Mouse (Mus musculus) lung, embryonic 15.5 days (tissue): ENCODE results near the gene Gm5447. TPM values are rescaled to one million over a fixed set of nuclear protein-coding genes. Genes with fewer than 3 reads are reported as not detected.

ENCODE experiments used
- ATAC-seq: fragments of 200-750 bp; cut with Nextera tagmentation; 2 replicates; pipeline ENCODE4 v1.8.0; 2017; ENCODE audit warnings: moderate number of reproducible peaks, borderline replicate concordance; ENCODE audit not compliant: low FRiP score, low TSS enrichment; ENCODE audit errors: extremely low read depth
- H3K27ac ChIP-seq: fragments of 300-500 bp; sonication (generic); 2 replicates; pipeline ENCODE4 v1.5.1; 2015; ENCODE audit warnings: moderate library complexity, mild to moderate bottlenecking, inconsistent platforms
- H3K27me3 ChIP-seq: fragments of 300-500 bp; sonication (generic); 2 replicates; pipeline ENCODE4 v1.6.1; 2015; ENCODE audit warnings: inconsistent platforms
- H3K36me3 ChIP-seq: fragments of 300-500 bp; sonication (generic); 2 replicates; pipeline ENCODE4 v1.6.1; 2015; ENCODE audit warnings: inconsistent platforms
- H3K4me1 ChIP-seq: fragments of 300-500 bp; sonication (generic); 2 replicates; pipeline ENCODE4 v1.6.1; 2015; ENCODE audit warnings: inconsistent platforms
- H3K4me2 ChIP-seq: fragments of 300-500 bp; sonication (generic); 2 replicates; pipeline ENCODE4 v1.6.1; 2015; ENCODE audit warnings: inconsistent platforms, mild to moderate bottlenecking, moderate library complexity
- H3K4me3 ChIP-seq: fragments of 300-500 bp; sonication (generic); 2 replicates; pipeline ENCODE4 v1.5.1; 2015; ENCODE audit warnings: mild to moderate bottlenecking, inconsistent platforms
- H3K9ac ChIP-seq: fragments of 300-500 bp; sonication (generic); 2 replicates; pipeline ENCODE4 v1.6.1; 2015; ENCODE audit warnings: inconsistent platforms
- H3K9me3 ChIP-seq: fragments of 300-500 bp; sonication (generic); 2 replicates; pipeline ENCODE4 v1.6.1; 2016; ENCODE audit warnings: inconsistent platforms
- WGBS: fragments of 180-500 bp; shearing (Covaris S2); methylation state at CpG from one replicate; pipeline ENCODE4 v1.1.7; 2015; 5-methylcytosine and 5-hydroxymethylcytosine counted together
- polyA plus RNA-seq: library from polyadenylated mRNA; unstranded; fragments of >200 nt; fragmentation: Nextera tagmentation; extraction: Ambion mirVana; gene quantifications from 2 replicates; pipeline ENCODE4 v1.2.1, GENCODE M21; 2015

Gm5447 gene
- polyA plus RNA-seq, 1 experiment from 2014 or later, result 0.26 TPM

GRCm38 (mm10) chr13:30987686-30988085 lies 13.7 kb downstream of the Gm5447 start:
- no peaks in the 10 kb centered on the region; the same call in none of the 2 replicates for H3K27me3 ChIP-seq
- H3K36me3 ChIP-seq, result no peaks in the 10 kb centered on the region

GRCm38 (mm10) chr13:30989710-30990109 lies 15.7 kb downstream of the Gm5447 start:
- H3K4me2 ChIP-seq, result no peak overlapping the region
- no peak overlapping the region for H3K9ac ChIP-seq
- no peak for ATAC-seq
- WGBS, result 64% methylated on average over 10 of the region's 10 CpGs
- no peak overlapping the region for H3K4me3 ChIP-seq
- no peaks in the 10 kb centered on the region for H3K9me3 ChIP-seq
- H3K27ac ChIP-seq, result 0 out of 2 replicates have a peak overlapping the region, but pooled peaks have one; percentile 12
- H3K4me1 ChIP-seq, result peaks cover 27% of the 10 kb centered on the region
- H3K27me3 ChIP-seq, result no peaks in the 10 kb centered on the region; the same call in none of the 2 replicates
- H3K36me3 ChIP-seq, result no peaks in the 10 kb centered on the region

More at GRCm38 (mm10) chr13:30987686-30988085, 13.7 kb downstream of the Gm5447 start:
- no peak for ATAC-seq
- Histone ChIP-seq H3K27ac (no peak overlapping the region), H3K9ac (no peak overlapping the region), H3K9me3 (no peaks in the 10 kb centered on the region), H3K4me3 (no peak overlapping the region), H3K4me1 (peaks cover 25% of the 10 kb centered on the region), H3K4me2 (no peak overlapping the region)
- WGBS, result 80% methylated on average over 2 of the region's 2 CpGs

- 11% methylated on average over 9 of the region's 9 CpGs for WGBS
These were observed 16.2 kb downstream of the Gm5447 start for GRCm38 (mm10) chr13:30990233-30990632.

GRCm38 (mm10) chr13:30993819-30994218 lies 19.8 kb downstream of the Gm5447 start:
- no peak overlapping the region for H3K9ac ChIP-seq
- no peak overlapping the region for H3K4me2 ChIP-seq
- WGBS, result 33% methylated on average over 3 of the region's 3 CpGs
- no peaks in the 10 kb centered on the region for H3K9me3 ChIP-seq
- no peak overlapping the region for H3K27ac ChIP-seq
- no peaks in the 10 kb centered on the region for H3K36me3 ChIP-seq
- peaks cover 13% of the 10 kb centered on the region for H3K4me1 ChIP-seq
- no peak overlapping the region for H3K4me3 ChIP-seq
- no peaks in the 10 kb centered on the region for H3K27me3 ChIP-seq
- no peak for ATAC-seq

More at GRCm38 (mm10) chr13:30990233-30990632, 16.2 kb downstream of the Gm5447 start:
- no peaks in the 10 kb centered on the region; the same call in none of the 2 replicates for H3K27me3 ChIP-seq
- no peaks in the 10 kb centered on the region for H3K36me3 ChIP-seq
- H3K4me3 ChIP-seq, result no peak overlapping the region
- H3K4me2 ChIP-seq, result no peak overlapping the region
- H3K27ac ChIP-seq, result 0 out of 2 replicates have a peak overlapping the region, but pooled peaks have one; percentile 12
- H3K9ac ChIP-seq, result no peak overlapping the region
- peak; percentile 64; the same call in 1 of the 2 replicates for ATAC-seq
- H3K9me3 ChIP-seq, result no peaks in the 10 kb centered on the region
- H3K4me1 ChIP-seq, result peaks cover 25% of the 10 kb centered on the region

GRCm38 (mm10) chr13:30994249-30994858 lies 20.4 kb downstream of the Gm5447 start:
- H3K27ac ChIP-seq, result no peak overlapping the region
- no peaks in the 10 kb centered on the region for H3K9me3 ChIP-seq
- no peak overlapping the region for H3K4me3 ChIP-seq
- ATAC-seq, result no peak
- H3K27me3 ChIP-seq, result no peaks in the 10 kb centered on the region
- H3K36me3 ChIP-seq, result no peaks in the 10 kb centered on the region
- H3K4me1 ChIP-seq, result peaks cover 13% of the 10 kb centered on the region
- 69% methylated on average over 6 of the region's 6 CpGs for WGBS
- H3K4me2 ChIP-seq, result no peak overlapping the region
- H3K9ac ChIP-seq, result no peak overlapping the region

GRCm38 (mm10) chr13:30997526-30998253 lies 23.7 kb downstream of the Gm5447 start:
- H3K4me3 ChIP-seq, result no peak overlapping the region
- no peak overlapping the region for H3K4me2 ChIP-seq
- no peaks in the 10 kb centered on the region for H3K9me3 ChIP-seq
- H3K27me3 ChIP-seq, result no peaks in the 10 kb centered on the region
- 70% methylated on average over 8 of the region's 8 CpGs for WGBS
- ATAC-seq, result no peak
- H3K4me1 ChIP-seq, result peaks cover 7% of the 10 kb centered on the region
- H3K9ac ChIP-seq, result no peak overlapping the region
- no peaks in the 10 kb centered on the region for H3K36me3 ChIP-seq
- H3K27ac ChIP-seq, result no peak overlapping the region

GRCm38 (mm10) chr13:30999799-31000198 lies 25.8 kb downstream of the Gm5447 start:
- Histone ChIP-seq H3K36me3 (no peaks in the 10 kb centered on the region), H3K27me3 (no peaks in the 10 kb centered on the region)
- 73% methylated on average over 6 of the region's 6 CpGs for WGBS

GRCm38 (mm10) chr13:31004458-31004857 lies 30.5 kb downstream of the Gm5447 start:
- WGBS, result 30% methylated on average over 12 of the region's 12 CpGs
- Histone ChIP-seq H3K27me3 (no peaks in the 10 kb centered on the region), H3K9ac (no peak overlapping the region), H3K4me1 (peaks cover 3% of the 10 kb centered on the region; the same call in 1 of the 2 replicates), H3K9me3 (no peaks in the 10 kb centered on the region), H3K27ac (no peak overlapping the region), H3K4me2 (peak overlapping the region; percentile 44), H3K4me3 (peak overlapping the region; percentile 9; the same call in 1 of the 2 replicates), H3K36me3 (no peaks in the 10 kb centered on the region)
- no peak for ATAC-seq

More at GRCm38 (mm10) chr13:30999799-31000198, 25.8 kb downstream of the Gm5447 start:
- Histone ChIP-seq H3K27ac (no peak overlapping the region), H3K4me2 (no peak overlapping the region), H3K9me3 (no peaks in the 10 kb centered on the region), H3K4me1 (peaks cover 7% of the 10 kb centered on the region), H3K4me3 (no peak overlapping the region), H3K9ac (no peak overlapping the region)
- ATAC-seq, result no peak

- no peak overlapping the region for H3K4me3 ChIP-seq
These were observed 31.0 kb downstream of the Gm5447 start for GRCm38 (mm10) chr13:31004995-31005394.

GRCm38 (mm10) chr13:31017545-31017944 lies 43.5 kb downstream of the Gm5447 start:
- H3K4me1 ChIP-seq, result no peaks in the 10 kb centered on the region
- no peaks in the 10 kb centered on the region for H3K27me3 ChIP-seq
- ATAC-seq, result no peak
- H3K4me2 ChIP-seq, result no peak overlapping the region
- no peaks in the 10 kb centered on the region for H3K36me3 ChIP-seq
- H3K9ac ChIP-seq, result no peak overlapping the region
- H3K4me3 ChIP-seq, result no peak overlapping the region
- whole genome bisulfite sequencing, result 88% methylated on average over 3 of the region's 3 CpGs
- H3K27ac ChIP-seq, result no peak overlapping the region
- no peaks in the 10 kb centered on the region for H3K9me3 ChIP-seq

More at GRCm38 (mm10) chr13:31004995-31005394, 31.0 kb downstream of the Gm5447 start:
- no peak overlapping the region for H3K27ac ChIP-seq
- no peaks in the 10 kb centered on the region for H3K27me3 ChIP-seq
- H3K4me1 ChIP-seq, result peaks cover 3% of the 10 kb centered on the region; the same call in 1 of the 2 replicates
- no peak for ATAC-seq
- no peaks in the 10 kb centered on the region for H3K9me3 ChIP-seq
- H3K9ac ChIP-seq, result no peak overlapping the region
- 39% methylated on average over 4 of the region's 4 CpGs for WGBS
- H3K36me3 ChIP-seq, result no peaks in the 10 kb centered on the region
- peak overlapping the region; percentile 44 for H3K4me2 ChIP-seq

- Histone ChIP-seq H3K4me2 (no peak overlapping the region), H3K27ac (peak overlapping the region; percentile 70), H3K36me3 (no peaks in the 10 kb centered on the region), H3K9ac (no peak overlapping the region), H3K4me1 (peaks cover 3% of the 10 kb centered on the region; the same call in 1 of the 2 replicates), H3K9me3 (no peaks in the 10 kb centered on the region), H3K27me3 (no peaks in the 10 kb centered on the region), H3K4me3 (no peak overlapping the region)
- 31% methylated on average over 4 of the region's 4 CpGs for WGBS
- peak; percentile 92 for ATAC-seq
These were observed 47.5 kb downstream of the Gm5447 start for GRCm38 (mm10) chr13:31021514-31021913.

GRCm38 (mm10) chr13:31021927-31022326 lies 47.9 kb downstream of the Gm5447 start:
- no peak overlapping the region for H3K9ac ChIP-seq
- no peak overlapping the region for H3K4me3 ChIP-seq
- H3K4me2 ChIP-seq, result no peak overlapping the region
- WGBS, result 28% methylated on average over 6 of the region's 6 CpGs
- no peaks in the 10 kb centered on the region for H3K27me3 ChIP-seq
- peak overlapping the region; percentile 70 for H3K27ac ChIP-seq
- no peaks in the 10 kb centered on the region for H3K9me3 ChIP-seq
- H3K4me1 ChIP-seq, result peaks cover 3% of the 10 kb centered on the region; the same call in 1 of the 2 replicates
- H3K36me3 ChIP-seq, result no peaks in the 10 kb centered on the region
- ATAC-seq, result peak; percentile 64; the same call in 1 of the 2 replicates
